Mouse (Mus musculus) lung, embryonic 16.5 days (tissue): ENCODE measurements at regions not wholly inside any gene's neighbourhood (a gene's known extent, or its start where the extent isn't known, plus 50 kb on each side); places are given as distances from the start of the nearest gene placed in this dataset.
A peak's percentile ranks its signal among the peaks of the same experiment; 100 is the strongest.

Experiments
- ATAC-seq: fragments of 200-750 bp; cut with Nextera tagmentation; 2 replicates; pipeline ENCODE4 v1.8.0; 2017; ENCODE audit warnings: low read depth, mild to moderate bottlenecking, moderate library complexity
- H3K27ac ChIP-seq: fragments of 300-500 bp; sonication (generic); 2 replicates; pipeline ENCODE4 v1.5.1; 2014; ENCODE audit warnings: mild to moderate bottlenecking, control low read depth, low read length
- H3K27me3 ChIP-seq: fragments of 300-500 bp; sonication (generic); 2 replicates; pipeline ENCODE4 v1.6.1; 2014; ENCODE audit warnings: low read depth, low read length, mixed read lengths; ENCODE audit not compliant: control insufficient read depth, insufficient read depth
- H3K36me3 ChIP-seq: fragments of 300-500 bp; sonication (generic); 2 replicates; pipeline ENCODE4 v1.6.1; 2014; ENCODE audit warnings: low read length; ENCODE audit not compliant: control insufficient read depth, insufficient read depth
- H3K4me1 ChIP-seq: fragments of 300-500 bp; sonication (generic); replicated peaks from 2 replicates; pipeline ENCODE4 v1.6.1; 2014; ENCODE audit warnings: low read length, mixed read lengths; ENCODE audit not compliant: control insufficient read depth, insufficient read depth
- H3K4me2 ChIP-seq: fragments of 300-500 bp; sonication (generic); 2 replicates; pipeline ENCODE4 v1.6.1; 2014; ENCODE audit warnings: low read depth, low read length, control low read depth
- H3K4me3 ChIP-seq: fragments of 300-500 bp; sonication (generic); 2 replicates; pipeline ENCODE4 v1.5.1; 2014; ENCODE audit warnings: mild to moderate bottlenecking, low read length, control low read depth
- H3K9ac ChIP-seq: fragments of 300-500 bp; sonication (generic); 2 replicates; pipeline ENCODE4 v1.6.1; 2014; ENCODE audit warnings: low read length, control low read depth
- H3K9me3 ChIP-seq: fragments of 300-500 bp; sonication (generic); 2 replicates; pipeline ENCODE4 v1.6.1; 2016; ENCODE audit warnings: low read length; ENCODE audit not compliant: control insufficient read depth
- WGBS: fragments of 180-500 bp; shearing (Covaris S2); extraction: QIAGEN DNeasy Blood & Tissue Kit; methylation state at CpG from one replicate; pipeline ENCODE4 v1.1.7; 2014; 5-methylcytosine and 5-hydroxymethylcytosine counted together

- H3K4me1 ChIP-seq, result no peaks in the 10 kb centered on the region
- ATAC-seq, result no peak
- H3K4me2 ChIP-seq, result no peak overlapping the region
- H3K27me3 ChIP-seq, result no peaks in the 10 kb centered on the region
- no peak overlapping the region for H3K4me3 ChIP-seq
- H3K9me3 ChIP-seq, result no peaks in the 10 kb centered on the region
- no peak overlapping the region for H3K27ac ChIP-seq
- no peaks in the 10 kb centered on the region for H3K36me3 ChIP-seq
- no peak overlapping the region for H3K9ac ChIP-seq
- 73% methylated on average over 6 of the region's 6 CpGs for WGBS
Observed at GRCm38 (mm10) chr14:48607131-48607530, 66.5 kb downstream of the Otx2 start.

GRCm38 (mm10) chr14:48603490-48603889, 70.1 kb downstream of the Otx2 start:
- no peak overlapping the region for H3K27ac ChIP-seq
- no peak overlapping the region for H3K4me2 ChIP-seq
- H3K4me1 ChIP-seq, result no peaks in the 10 kb centered on the region
- H3K4me3 ChIP-seq, result no peak overlapping the region
- 62% methylated on average over 6 of the region's 6 CpGs for WGBS
- H3K36me3 ChIP-seq, result no peaks in the 10 kb centered on the region
- H3K9ac ChIP-seq, result no peak overlapping the region
- H3K27me3 ChIP-seq, result no peaks in the 10 kb centered on the region
- no peaks in the 10 kb centered on the region for H3K9me3 ChIP-seq
- ATAC-seq, result no peak

GRCm38 (mm10) chr14:48594334-48594733, 79.3 kb downstream of the Otx2 start:
- no peak overlapping the region for H3K27ac ChIP-seq
- H3K9ac ChIP-seq, result no peak overlapping the region
- H3K36me3 ChIP-seq, result no peaks in the 10 kb centered on the region
- no peaks in the 10 kb centered on the region; the same call in 1 of the 2 replicates for H3K27me3 ChIP-seq
- no peak overlapping the region for H3K4me2 ChIP-seq
- peaks cover 9% of the 10 kb centered on the region for H3K4me1 ChIP-seq
- H3K9me3 ChIP-seq, result no peaks in the 10 kb centered on the region
- no peak overlapping the region for H3K4me3 ChIP-seq
- 87% methylated on average over 5 of the region's 5 CpGs for WGBS
- no peak for ATAC-seq

DNA sequence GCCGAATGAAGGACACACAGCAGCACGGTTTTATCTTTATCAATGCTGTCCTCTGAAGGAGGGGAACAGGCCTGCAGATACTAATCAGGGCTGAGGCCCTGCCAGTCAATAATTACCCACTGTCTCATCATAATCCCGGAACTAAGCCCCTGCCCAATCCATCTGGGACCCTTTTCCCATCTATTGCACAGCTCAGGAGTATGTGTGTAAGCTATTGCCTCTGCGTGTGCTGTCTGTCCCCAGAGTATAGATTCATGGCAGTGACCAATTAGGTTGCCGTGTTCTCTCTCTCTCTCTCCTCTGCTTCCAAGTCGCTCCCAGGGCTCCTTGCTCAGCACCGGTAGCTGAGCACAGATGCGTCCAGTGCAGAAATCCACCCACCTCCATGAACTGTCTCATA, 80.3 kb downstream of the Otx2 start:
- Histone ChIP-seq H3K4me1 (peaks cover 9% of the 10 kb centered on the region), H3K27me3 (no peaks in the 10 kb centered on the region; the same call in 1 of the 2 replicates), H3K27ac (no peak overlapping the region), H3K9ac (no peak overlapping the region), H3K9me3 (no peaks in the 10 kb centered on the region), H3K36me3 (no peaks in the 10 kb centered on the region), H3K4me2 (no peak overlapping the region), H3K4me3 (no peak overlapping the region)
- WGBS, result 66% methylated on average over 8 of the region's 8 CpGs
- ATAC-seq, result no peak

- ATAC-seq, result 0 out of 2 replicates have a peak, but pooled peaks have one; percentile 41
- WGBS, result 35% methylated on average over 15 of the region's 15 CpGs
- no peaks in the 10 kb centered on the region for H3K36me3 ChIP-seq
Observed at GRCm38 (mm10) chr14:48591483-48592230, 82.0 kb downstream of the Otx2 start.

DNA sequence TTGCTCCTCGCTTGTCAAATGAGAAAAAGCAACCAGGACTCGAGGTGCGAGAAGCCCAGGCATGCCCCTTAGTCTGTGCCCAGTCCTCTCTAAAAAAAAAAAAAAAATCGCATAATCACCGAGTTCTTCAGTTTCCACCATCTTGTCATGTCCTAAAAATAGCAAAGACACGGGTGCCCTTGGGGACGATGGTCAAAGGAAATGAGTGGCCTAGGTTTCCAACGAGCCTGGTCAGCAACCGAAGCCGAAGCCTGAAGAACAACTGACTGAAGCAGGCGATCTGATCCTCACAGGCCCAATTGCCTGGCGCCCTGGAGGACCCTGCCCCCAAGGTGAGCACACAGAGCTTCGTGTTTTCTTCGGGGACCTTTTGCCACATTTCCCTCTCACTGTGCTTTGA, 83.2 kb downstream of the Otx2 start:
- H3K9ac ChIP-seq, result no peak overlapping the region
- H3K9me3 ChIP-seq, result no peaks in the 10 kb centered on the region
- H3K27ac ChIP-seq, result no peak overlapping the region
- H3K36me3 ChIP-seq, result no peaks in the 10 kb centered on the region
- H3K4me1 ChIP-seq, result peaks cover 9% of the 10 kb centered on the region
- H3K4me2 ChIP-seq, result no peak overlapping the region
- WGBS, result 34% methylated on average over 14 of the region's 14 CpGs
- no peaks in the 10 kb centered on the region; the same call in 1 of the 2 replicates for H3K27me3 ChIP-seq
- no peak overlapping the region; the same call in 1 of the 2 replicates for H3K4me3 ChIP-seq
- no peak for ATAC-seq

More at GRCm38 (mm10) chr14:48591483-48592230, 82.0 kb downstream of the Otx2 start:
- no peak overlapping the region for H3K4me2 ChIP-seq
- no peak overlapping the region for H3K4me3 ChIP-seq
- no peak overlapping the region for H3K27ac ChIP-seq
- H3K9ac ChIP-seq, result no peak overlapping the region
- no peaks in the 10 kb centered on the region; the same call in 1 of the 2 replicates for H3K27me3 ChIP-seq
- no peaks in the 10 kb centered on the region for H3K9me3 ChIP-seq
- H3K4me1 ChIP-seq, result peaks cover 9% of the 10 kb centered on the region

DNA sequence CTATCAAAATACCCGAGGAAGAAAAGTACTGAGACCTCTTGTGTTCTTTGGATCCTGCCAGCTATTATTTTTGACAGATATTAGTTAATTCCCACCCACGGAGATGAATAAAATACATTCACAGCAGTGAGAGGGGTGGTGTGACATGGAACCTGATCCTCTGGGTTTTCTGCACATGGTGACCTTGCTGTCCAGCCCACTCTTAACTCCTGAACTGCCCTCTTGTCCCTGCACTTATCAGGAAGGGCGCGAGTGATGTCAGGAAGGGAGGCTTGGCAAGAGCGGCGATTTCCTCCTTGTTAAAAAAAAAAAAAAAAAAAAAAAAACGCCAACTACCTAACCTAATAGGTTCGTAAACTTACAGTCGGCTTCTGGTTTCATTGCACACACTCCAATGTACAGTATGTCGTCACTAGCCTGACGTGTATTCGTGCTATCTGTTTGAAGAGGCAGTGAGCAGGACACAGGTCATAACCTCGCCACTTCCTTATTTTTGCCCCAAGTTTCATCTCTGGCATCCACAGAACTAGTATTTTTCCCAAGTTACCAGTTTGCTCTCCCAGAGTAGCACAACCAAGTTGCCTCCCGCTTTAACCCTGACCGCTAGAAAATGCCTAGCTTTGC, 83.8 kb downstream of the Otx2 start:
- Histone ChIP-seq H3K36me3 (no peaks in the 10 kb centered on the region), H3K4me3 (peak overlapping the region; percentile 22; the same call in 1 of the 2 replicates), H3K9ac (no peak overlapping the region), H3K4me2 (peak overlapping the region; percentile 46), H3K27ac (no peak overlapping the region), H3K9me3 (no peaks in the 10 kb centered on the region), H3K27me3 (no peaks in the 10 kb centered on the region; the same call in 1 of the 2 replicates), H3K4me1 (peaks cover 9% of the 10 kb centered on the region)
- ATAC-seq, result no peak
- WGBS, result 21% methylated on average over 15 of the region's 15 CpGs

DNA sequence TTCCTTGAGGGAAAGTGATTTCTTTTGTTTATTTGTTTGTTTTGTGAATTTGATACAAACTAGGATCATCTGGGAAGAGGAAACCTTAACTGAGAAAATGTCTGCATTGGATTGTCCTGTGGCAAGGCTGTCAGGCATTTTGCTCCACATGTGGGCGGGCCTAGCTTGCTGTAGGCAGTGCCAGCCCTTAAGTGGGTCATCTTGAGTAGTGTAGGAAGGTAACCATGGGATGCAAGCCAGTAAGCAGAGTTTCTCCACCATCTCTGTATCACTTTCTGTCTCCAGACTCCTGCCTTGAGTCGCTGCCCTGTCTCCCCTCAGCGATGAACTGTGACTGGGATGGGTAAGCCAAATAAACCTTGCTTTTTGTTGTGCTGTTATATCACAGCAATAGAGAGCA, 87.8 kb downstream of the Otx2 start:
- ATAC-seq, result no peak
- no peaks in the 10 kb centered on the region for H3K27me3 ChIP-seq
- no peak overlapping the region for H3K27ac ChIP-seq
- H3K9ac ChIP-seq, result no peak overlapping the region
- WGBS, result 92% methylated on average over 3 of the region's 3 CpGs
- no peaks in the 10 kb centered on the region for H3K36me3 ChIP-seq
- peaks cover 6% of the 10 kb centered on the region for H3K4me1 ChIP-seq
- no peak overlapping the region for H3K4me3 ChIP-seq
- H3K4me2 ChIP-seq, result no peak overlapping the region
- H3K9me3 ChIP-seq, result no peaks in the 10 kb centered on the region

GRCm38 (mm10) chr14:48584571-48584970, 89.0 kb downstream of the Otx2 start:
- ATAC-seq, result no peak
- Histone ChIP-seq H3K4me3 (no peak overlapping the region), H3K9ac (no peak overlapping the region), H3K27ac (no peak overlapping the region), H3K9me3 (no peaks in the 10 kb centered on the region), H3K4me2 (no peak overlapping the region), H3K36me3 (no peaks in the 10 kb centered on the region), H3K27me3 (no peaks in the 10 kb centered on the region), H3K4me1 (no peaks in the 10 kb centered on the region; the same call in 1 of the 2 replicates)
- 48% methylated on average over 3 of the region's 3 CpGs for WGBS
